In genomic region chr2:9878564-9879081, GRCm38 (mm10) we compare ENCODE assay signal across 8 mouse cellular contexts. TPM values are rescaled to one million over a fixed set of nuclear protein-coding genes. Genes with fewer than 3 reads are reported as not detected.
DNase-seq lines count a peak whose midpoint lies in the region; ATAC-seq and TF ChIP-seq lines count a peak whose summit lies in the region.

No protein-coding gene starts in this region.

- no peak overlapping the region for H3K9ac ChIP-seq in hindbrain, embryonic 15.5 days
- H3K9ac ChIP-seq in liver, embryonic 12.5 days = 0 out of 2 replicates have a peak overlapping the region, but pooled peaks have one; percentile 2

- no peak overlapping the region for H3K27ac ChIP-seq in spleen, adult 2 months (ENCODE audit: insufficient read depth, low read length)
- peak overlapping the region; percentile 12; the same call in 1 of the 2 replicates for H3K27ac ChIP-seq in embryonic fibroblast, embryonic 13.5 days (ENCODE audit: insufficient read depth, low read length)
- peak overlapping the region; percentile 17; the same call in 1 of the 2 replicates for H3K27ac ChIP-seq in hindbrain, embryonic 15.5 days (replicated peaks)
- H3K27ac ChIP-seq in liver, embryonic 12.5 days = 0 out of 2 replicates have a peak overlapping the region, but pooled peaks have one; percentile 45

- under 1% methylated on average over 33 of the region's 33 CpGs for WGBS in spleen, adult 2 months
- under 1% methylated on average over 33 of the region's 33 CpGs for WGBS in hindbrain, embryonic 15.5 days
- WGBS in liver, embryonic 12.5 days (ENCODE audit: insufficient replicate concordance) = under 1% methylated on average over 25 of the region's 33 CpGs

- no peak for ATAC-seq in hindbrain, embryonic 15.5 days (ENCODE audit: low FRiP score, low read depth)
- ATAC-seq in liver, embryonic 12.5 days = peak; percentile 16; the same call in 1 of the 2 replicates
- no peak for ATAC-seq in frontal cortex, adult (ENCODE audit: low TSS enrichment)

- peak overlapping the region; percentile 55; the same call in 1 of the 2 replicates for H3K4me3 ChIP-seq in spleen, adult 2 months (ENCODE audit: extremely low read depth, insufficient read depth, insufficient read length)
- H3K4me3 ChIP-seq in embryonic fibroblast, embryonic 13.5 days (ENCODE audit: insufficient read depth, low read length) = peak overlapping the region; percentile 58
- peak overlapping the region; percentile 35 for H3K4me3 ChIP-seq in hindbrain, embryonic 15.5 days
- peak overlapping the region; percentile 57 for H3K4me3 ChIP-seq in liver, embryonic 12.5 days

- peak in 1 of 2 experiments; percentile 41 for DNase-seq in spleen, adult 2 months (ENCODE audit: low read depth in 1 of 2, low spot score in 2 of 2)
- no peak for DNase-seq in spleen, postnatal 4 days (ENCODE audit: low spot score in 2 of 2)
- peak; percentile 84 for DNase-seq in naive thymus-derived CD4-positive, alpha-beta T cell, adult 2 months (ENCODE audit: low read depth)
- DNase-seq in layer of hippocampus, adult 11-12 months (ENCODE audit: low spot score) = no peak

- H3K27me3 ChIP-seq in spleen, adult 2 months (ENCODE audit: control insufficient read depth, insufficient read depth, low read length) = peaks cover 36% of the 10 kb centered on the region
- peaks cover 36% of the 10 kb centered on the region for H3K27me3 ChIP-seq in hindbrain, embryonic 15.5 days
- peaks cover 100% of the 10 kb centered on the region for H3K27me3 ChIP-seq in liver, embryonic 12.5 days (replicated peaks)

- peak overlapping the region; percentile 62 for H3K4me2 ChIP-seq in hindbrain, embryonic 15.5 days
- peak overlapping the region; percentile 85 for H3K4me2 ChIP-seq in liver, embryonic 12.5 days

- 0 out of 2 replicates have a peak, but pooled peaks cover 1% of the 10 kb centered on the region for H3K36me3 ChIP-seq in spleen, adult 2 months (ENCODE audit: control insufficient read depth, insufficient read depth, low read length)
- no peaks in the 10 kb centered on the region for H3K36me3 ChIP-seq in hindbrain, embryonic 15.5 days
- H3K36me3 ChIP-seq in liver, embryonic 12.5 days = no peaks in the 10 kb centered on the region

- no peak for TF ChIP-seq CTCF in spleen, adult 2 months (IDR thresholded peaks at IDR 0.05; ENCODE audit: extremely low read depth, insufficient read depth, insufficient read length, insufficient replicate concordance)
- no peak for TF ChIP-seq CTCF in embryonic fibroblast, embryonic 13.5 days (IDR thresholded peaks at IDR 0.05; ENCODE audit: borderline replicate concordance, insufficient read depth, low read length)

- no peaks in the 10 kb centered on the region for H3K9me3 ChIP-seq in hindbrain, embryonic 15.5 days
- no peaks in the 10 kb centered on the region for H3K9me3 ChIP-seq in liver, embryonic 12.5 days (replicated peaks)

- TF ChIP-seq POLR2A in spleen, adult 2 months (IDR thresholded peaks at IDR 0.05; ENCODE audit: low read depth, low read length) = no peak
- TF ChIP-seq POLR2A in embryonic fibroblast, embryonic 13.5 days (IDR thresholded peaks at IDR 0.05; ENCODE audit: low read depth, low read length) = 0 out of 2 replicates have a peak, but pooled peaks have one; percentile 25

- peaks cover 11% of the 10 kb centered on the region for H3K4me1 ChIP-seq in spleen, adult 2 months (ENCODE audit: control insufficient read depth, insufficient read depth, insufficient read length)
- no peaks in the 10 kb centered on the region for H3K4me1 ChIP-seq in embryonic fibroblast, embryonic 13.5 days (ENCODE audit: control insufficient read depth, insufficient read depth, low read length)
- peaks cover 36% of the 10 kb centered on the region for H3K4me1 ChIP-seq in hindbrain, embryonic 15.5 days (replicated peaks)
- peaks cover 31% of the 10 kb centered on the region; the same call in 1 of the 2 replicates for H3K4me1 ChIP-seq in liver, embryonic 12.5 days

RNA-seq across cellular contexts. Expression of gene 4930412O13Rik, which starts 2.4 kb away (rescaled TPM):
- not detected in 2 replicates for polyA plus RNA-seq in spleen, adult 2 months (2012; rRNA removed)
- polyA plus RNA-seq in embryonic fibroblast, embryonic 13.5 days (2011; ENCODE audit: insufficient read length, low read depth, missing spikeins) = not detected in 2 replicates
- 0.45 and 0.48 TPM in 2 replicates for polyA plus RNA-seq in hindbrain, embryonic 15.5 days (2015; fragmentation: Nextera tagmentation; extraction: Ambion mirVana)
- not detected in 2 replicates for polyA plus RNA-seq in liver, embryonic 12.5 days (2016; fragmentation: Nextera tagmentation; extraction: Ambion mirVana)

RNA-seq across cellular contexts. Expression of gene 9230102O04Rik, which starts 10.7 kb away (rescaled TPM):
- not detected in 2 replicates for polyA plus RNA-seq in spleen, adult 2 months (2012; rRNA removed)
- not detected in 2 replicates for polyA plus RNA-seq in embryonic fibroblast, embryonic 13.5 days (2011; ENCODE audit: insufficient read length, low read depth, missing spikeins)
- 0.69 and 1.2 TPM in 2 replicates for polyA plus RNA-seq in hindbrain, embryonic 15.5 days (2015; fragmentation: Nextera tagmentation; extraction: Ambion mirVana)
- polyA plus RNA-seq in liver, embryonic 12.5 days (2016; fragmentation: Nextera tagmentation; extraction: Ambion mirVana) = 0.37 TPM in 1 of 2 replicates, not detected in the other

RNA-seq across cellular contexts. Expression of gene Gata3, which starts 11.2 kb away (rescaled TPM):
- 5.9 and 9.6 TPM in 2 replicates for polyA plus RNA-seq in spleen, adult 2 months (2012; rRNA removed)
- 3.1 and 4.5 TPM in 2 replicates for polyA plus RNA-seq in embryonic fibroblast, embryonic 13.5 days (2011; ENCODE audit: insufficient read length, low read depth, missing spikeins)
- 28.8 and 32.3 TPM in 2 replicates for polyA plus RNA-seq in hindbrain, embryonic 15.5 days (2015; fragmentation: Nextera tagmentation; extraction: Ambion mirVana)
- polyA plus RNA-seq in liver, embryonic 12.5 days (2016; fragmentation: Nextera tagmentation; extraction: Ambion mirVana) = 2.0 and 2.1 TPM in 2 replicates
